Mouse (Mus musculus) CH12.LX (cell line): ENCODE measurements around the gene Taok1. TPM values are rescaled to one million over a fixed set of nuclear protein-coding genes. Genes with fewer than 3 reads are reported as not detected.
A peak's percentile ranks its signal among the peaks of the same experiment; 100 is the strongest.

ENCODE experiments used
- DNase-seq: peaks from one replicate; pipeline ENCODE4 v3.0.0-alpha.2; 2013; ENCODE audit errors: extremely low read depth
- H3K27ac ChIP-seq: 2 replicates; pipeline ENCODE4 v1.5.1; 2012; ENCODE audit warnings: low read depth, mild to moderate bottlenecking, control low read depth, moderate library complexity; ENCODE audit not compliant: insufficient read depth
- H3K27me3 ChIP-seq: replicated peaks from 2 replicates; pipeline ENCODE3; 2012; ENCODE audit warnings: inconsistent platforms
- H3K36me3 ChIP-seq, 2 experiments: replicated peaks in 1 of 2; 2 replicates each; pipeline versions ENCODE3 to v1.6.1; 2012; ENCODE audit warnings: inconsistent platforms in 1 of 2, low read length in 1 of 2, mild to moderate bottlenecking in 1 of 2, mixed read lengths in 1 of 2, moderate library complexity in 1 of 2; ENCODE audit not compliant: control insufficient read depth in 1 of 2, insufficient read depth in 1 of 2
- H3K4me1 ChIP-seq, 2 experiments: 2 replicates each; pipeline ENCODE4 v1.6.1; 2012; ENCODE audit warnings: inconsistent platforms in 1 of 2, moderate library complexity in 1 of 2; ENCODE audit not compliant: insufficient read depth in 2 of 2, control insufficient read depth in 1 of 2
- H3K4me2 ChIP-seq: 2 replicates; pipeline ENCODE4 v1.6.1; 2012; ENCODE audit warnings: low read depth, mild to moderate bottlenecking, control low read depth; ENCODE audit not compliant: poor library complexity, insufficient read depth, severe bottlenecking
- H3K4me3 ChIP-seq, 3 experiments: fragments of 150-350 bp in 1 of 3; sonication (generic) in 1 of 3; replicated peaks in 1 of 3; 2 replicates each; pipeline versions ENCODE3 to v1.5.1; 2011 to 2012; ENCODE audit warnings: low read depth in 2 of 3, low read length in 2 of 3, mild to moderate bottlenecking in 2 of 3, moderate library complexity in 2 of 3, control low read depth in 1 of 3, improper control_type of control experiment in 1 of 3, inconsistent platforms in 1 of 3, mixed read lengths in 1 of 3; ENCODE audit not compliant: poor library complexity in 1 of 3
- H3K79me2 ChIP-seq: replicated peaks from 2 replicates; pipeline ENCODE4 v1.6.1; 2012; ENCODE audit warnings: mild to moderate bottlenecking, moderate library complexity; ENCODE audit not compliant: control insufficient read depth, poor library complexity, insufficient read depth, severe bottlenecking; ENCODE audit errors: extremely low read depth
- H3K9ac ChIP-seq: 2 replicates; pipeline ENCODE4 v1.6.1; 2012; ENCODE audit warnings: low read depth, mild to moderate bottlenecking, control low read depth, moderate library complexity; ENCODE audit not compliant: insufficient read depth
- H3K9me3 ChIP-seq: replicated peaks from 2 replicates; pipeline ENCODE3; 2012; ENCODE audit warnings: low read length, inconsistent platforms, mixed read lengths
- BHLHE40 ChIP-seq: IDR thresholded peaks from 2 replicates; pipeline ENCODE4 v1.6.1; 2011; ENCODE audit warnings: mild to moderate bottlenecking, low read depth, low read length, improper control_type of control experiment
- CHD2 ChIP-seq: IDR thresholded peaks from 2 replicates; pipeline ENCODE4 v1.6.1; 2011; ENCODE audit warnings: low read length, improper control_type of control experiment
- CTCF ChIP-seq, 2 experiments: IDR thresholded peaks in 1 of 2; conservative IDR thresholded peaks in 1 of 2; 2 replicates each; pipeline ENCODE4 v1.5.1; 2011 to 2012; ENCODE audit warnings: low read depth in 2 of 2, low read length in 2 of 2, improper control_type of control experiment in 1 of 2, inconsistent platforms in 1 of 2, mild to moderate bottlenecking in 1 of 2, moderate library complexity in 1 of 2
- E2F4 ChIP-seq: IDR thresholded peaks from 2 replicates; pipeline ENCODE4 v1.6.1; 2011; ENCODE audit warnings: low read depth, low read length, improper control_type of control experiment; ENCODE audit not compliant: insufficient replicate concordance
- ETS1 ChIP-seq: conservative IDR thresholded peaks from 2 replicates; pipeline ENCODE4 v1.6.1; 2012; ENCODE audit warnings: low read depth, mild to moderate bottlenecking, inconsistent platforms, low read length, improper control_type of control experiment, moderate library complexity
- HCFC1 ChIP-seq: IDR thresholded peaks from 2 replicates; pipeline ENCODE4 v1.6.1; 2012; ENCODE audit warnings: low read depth, mild to moderate bottlenecking, inconsistent platforms, low read length, improper control_type of control experiment
- IRF4 ChIP-seq: IDR thresholded peaks from 2 replicates; pipeline ENCODE4 v1.6.1; 2014; ENCODE audit warnings: low read depth, mild to moderate bottlenecking, inconsistent platforms, low read length, improper control_type of control experiment
- JUN ChIP-seq: IDR thresholded peaks from 2 replicates; pipeline ENCODE4 v1.6.1; 2011; ENCODE audit warnings: low read depth, mild to moderate bottlenecking, low read length, improper control_type of control experiment, moderate library complexity; ENCODE audit not compliant: insufficient read depth
- JUND ChIP-seq: conservative IDR thresholded peaks from 2 replicates; pipeline ENCODE4 v1.6.1; 2011; ENCODE audit warnings: low read depth, low read length, improper control_type of control experiment
- KAT2A ChIP-seq: IDR thresholded peaks from 2 replicates; pipeline ENCODE4 v1.6.1; 2012; ENCODE audit warnings: low read length, improper control_type of control experiment, inconsistent platforms; ENCODE audit not compliant: insufficient replicate concordance
- MAX ChIP-seq: IDR thresholded peaks from 2 replicates; pipeline ENCODE4 v1.6.1; 2011; ENCODE audit warnings: low read length, improper control_type of control experiment
- MEF2A ChIP-seq: IDR thresholded peaks from 2 replicates; pipeline ENCODE4 v1.6.1; 2014; ENCODE audit warnings: low read depth, mild to moderate bottlenecking, inconsistent platforms, low read length, improper control_type of control experiment, borderline replicate concordance
- MXI1 ChIP-seq: IDR thresholded peaks from 2 replicates; pipeline ENCODE4 v1.6.1; 2011; ENCODE audit warnings: mild to moderate bottlenecking, low read depth, low read length, improper control_type of control experiment
- MYC ChIP-seq: IDR thresholded peaks from 2 replicates; pipeline ENCODE4 v1.6.1; 2011; ENCODE audit warnings: low read depth, mild to moderate bottlenecking, improper control_type of control experiment, low read length
- NELFE ChIP-seq: IDR thresholded peaks from 2 replicates; pipeline ENCODE4 v1.6.1; 2011; ENCODE audit warnings: low read depth, low read length, improper control_type of control experiment
- NRF1 ChIP-seq: IDR thresholded peaks from 2 replicates; pipeline ENCODE4 v1.6.1; 2014; ENCODE audit warnings: low read depth, mild to moderate bottlenecking, inconsistent platforms, low read length, improper control_type of control experiment, moderate library complexity
- PAX5 ChIP-seq: IDR thresholded peaks from 2 replicates; pipeline ENCODE4 v1.6.1; 2012; ENCODE audit warnings: low read length, inconsistent platforms, mixed read lengths
- POLR2A ChIP-seq: IDR thresholded peaks from 2 replicates; pipeline ENCODE4 v1.6.1; 2011; ENCODE audit warnings: low read depth, mild to moderate bottlenecking, improper control_type of control experiment, low read length
- POLR2AphosphoS2 ChIP-seq: IDR thresholded peaks from 2 replicates; pipeline ENCODE4 v1.6.1; 2011; ENCODE audit warnings: low read depth, low read length, improper control_type of control experiment
- RCOR1 ChIP-seq: conservative IDR thresholded peaks from 2 replicates; pipeline ENCODE4 v1.6.1; 2012; ENCODE audit warnings: low read depth, mild to moderate bottlenecking, inconsistent platforms, low read length, improper control_type of control experiment
- SIN3A ChIP-seq: IDR thresholded peaks from 2 replicates; pipeline ENCODE4 v1.6.1; 2012; ENCODE audit warnings: low read length, improper control_type of control experiment, inconsistent platforms
- SMC3 ChIP-seq: IDR thresholded peaks from 2 replicates; pipeline ENCODE4 v1.6.1; 2011; ENCODE audit warnings: low read depth, low read length, improper control_type of control experiment
- TBP ChIP-seq: conservative IDR thresholded peaks from 2 replicates; pipeline ENCODE4 v1.6.1; 2011; ENCODE audit warnings: low read depth, low read length, improper control_type of control experiment
- TCF12 ChIP-seq: IDR thresholded peaks from 2 replicates; pipeline ENCODE4 v1.6.1; 2014; ENCODE audit warnings: low read depth, mild to moderate bottlenecking, inconsistent platforms, low read length, improper control_type of control experiment
- UBTF ChIP-seq: IDR thresholded peaks from 2 replicates; pipeline ENCODE4 v1.6.1; 2012; ENCODE audit warnings: low read depth, mild to moderate bottlenecking, inconsistent platforms, low read length, improper control_type of control experiment, moderate library complexity
- USF2 ChIP-seq: conservative IDR thresholded peaks from 2 replicates; pipeline ENCODE4 v1.6.1; 2011; ENCODE audit warnings: low read depth, low read length, improper control_type of control experiment
- ZC3H11A ChIP-seq: IDR thresholded peaks from 2 replicates; pipeline ENCODE4 v1.6.1; 2012; ENCODE audit warnings: low read depth, mild to moderate bottlenecking, inconsistent platforms, low read length, improper control_type of control experiment
- ZKSCAN1 ChIP-seq: IDR thresholded peaks from 2 replicates; pipeline ENCODE4 v1.6.1; 2012; ENCODE audit warnings: low read depth, inconsistent platforms, low read length, improper control_type of control experiment, borderline replicate concordance
- ZNF384 ChIP-seq: IDR thresholded peaks from 2 replicates; pipeline ENCODE4 v1.6.1; 2012; ENCODE audit warnings: low read depth, low read length, improper control_type of control experiment, inconsistent platforms
- dilution Hi-C: fragments of 300-500 bp; cut with MboI; formaldehyde crosslinking; loops from 2 replicates; pipeline ENCODE4 v1.14.3; 2020; ENCODE audit warnings: low sequenced_read_pairs; ENCODE audit not compliant: extremely low pct_unique_long_range_greater_than_20kb, extremely low pct_ligation_motif_present
- in situ Hi-C: fragments of 300-500 bp; cut with MboI; formaldehyde crosslinking; loops from 3 replicates; pipeline ENCODE4 v1.14.3; 2019; ENCODE audit warnings: low sequenced_read_pairs, low pct_ligation_motif_present, low pct_unique_long_range_greater_than_20kb, mixed read lengths
- polyA plus RNA-seq: library from polyadenylated mRNA; unstranded; fragments of >175 nt; gene quantifications from 2 replicates; pipeline ENCODE4 v1.2.1, GENCODE M21; 2012; ENCODE audit warnings: low read depth; ENCODE audit not compliant: insufficient read length
- total RNA-seq, 2 experiments: library from RNA; depleted of rRNA; stranded (reverse); fragments of 300-350 nt in 1 of 2; fragments of >200 nt in 1 of 2; gene quantifications; 2 replicates each; pipeline ENCODE4 v1.2.3; 2012 to 2014

Gene Taok1
- total and polyA plus RNA-seq, 3 experiments = 8.9 to 13.7 (median 11.6) TPM

DNA sequence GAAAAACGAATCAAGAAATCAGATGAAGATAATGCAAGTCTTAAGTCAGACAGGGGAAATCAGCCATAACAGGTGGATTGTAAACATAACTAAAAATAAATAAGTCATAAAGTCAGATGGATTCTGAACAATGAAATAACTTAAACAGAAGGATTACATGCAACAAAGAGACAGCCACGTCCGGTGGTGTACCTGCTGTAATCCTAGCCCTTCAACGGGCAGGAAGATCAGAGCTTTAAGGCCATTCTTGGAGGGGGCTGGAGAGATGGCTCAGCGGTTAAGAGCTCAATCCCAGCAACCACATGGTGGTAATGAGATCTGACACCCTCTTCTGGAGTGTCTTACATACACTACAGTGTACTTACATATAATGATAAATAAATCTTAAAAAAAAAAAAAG, 96.3 kb downstream of the Taok1 start:
- peaks cover 15 to 53% of the 10 kb centered on the region in 2 experiments for H3K36me3 ChIP-seq
- DNase-seq = no peak
- no peak overlapping the region for H3K9ac ChIP-seq
- no peak overlapping the region for H3K4me3 ChIP-seq
- H3K4me2 ChIP-seq = no peak overlapping the region
- dilution Hi-C loops (no loop called here), in situ Hi-C loops (loop anchor here (10.0 kb wide), 1 partner anchor 283 kb away; no protein-coding TSS in a partner anchor)
- peaks cover 12% of the 10 kb centered on the region for H3K9me3 ChIP-seq
- no peak for TF ChIP-seq ZKSCAN1
- TF ChIP-seq CTCF (conservative IDR thresholded peaks at IDR 0.05 in 1 of 2, IDR thresholded peaks at IDR 0.05 in 1 of 2; ENCODE audit: low read depth in 2 of 2, low read length in 2 of 2) = no peak
- TF ChIP-seq MYC = no peak
- no peak for TF ChIP-seq BHLHE40
- TF ChIP-seq POLR2AphosphoS2 = no peak
- TF ChIP-seq KAT2A = no peak
- no peak for TF ChIP-seq USF2
- no peak for TF ChIP-seq MXI1
- no peak for TF ChIP-seq ZC3H11A
- no peak for TF ChIP-seq NRF1
- TF ChIP-seq SMC3 = no peak
- no peak for TF ChIP-seq HCFC1
- no peak for TF ChIP-seq JUND
- no peak for TF ChIP-seq JUN
- no peak for TF ChIP-seq POLR2A
- peaks cover 14 to 43% of the 10 kb centered on the region in 2 experiments for H3K4me1 ChIP-seq
- H3K27ac ChIP-seq = no peak overlapping the region
- H3K79me2 ChIP-seq = no peaks in the 10 kb centered on the region
- no peaks in the 10 kb centered on the region for H3K27me3 ChIP-seq

DNA sequence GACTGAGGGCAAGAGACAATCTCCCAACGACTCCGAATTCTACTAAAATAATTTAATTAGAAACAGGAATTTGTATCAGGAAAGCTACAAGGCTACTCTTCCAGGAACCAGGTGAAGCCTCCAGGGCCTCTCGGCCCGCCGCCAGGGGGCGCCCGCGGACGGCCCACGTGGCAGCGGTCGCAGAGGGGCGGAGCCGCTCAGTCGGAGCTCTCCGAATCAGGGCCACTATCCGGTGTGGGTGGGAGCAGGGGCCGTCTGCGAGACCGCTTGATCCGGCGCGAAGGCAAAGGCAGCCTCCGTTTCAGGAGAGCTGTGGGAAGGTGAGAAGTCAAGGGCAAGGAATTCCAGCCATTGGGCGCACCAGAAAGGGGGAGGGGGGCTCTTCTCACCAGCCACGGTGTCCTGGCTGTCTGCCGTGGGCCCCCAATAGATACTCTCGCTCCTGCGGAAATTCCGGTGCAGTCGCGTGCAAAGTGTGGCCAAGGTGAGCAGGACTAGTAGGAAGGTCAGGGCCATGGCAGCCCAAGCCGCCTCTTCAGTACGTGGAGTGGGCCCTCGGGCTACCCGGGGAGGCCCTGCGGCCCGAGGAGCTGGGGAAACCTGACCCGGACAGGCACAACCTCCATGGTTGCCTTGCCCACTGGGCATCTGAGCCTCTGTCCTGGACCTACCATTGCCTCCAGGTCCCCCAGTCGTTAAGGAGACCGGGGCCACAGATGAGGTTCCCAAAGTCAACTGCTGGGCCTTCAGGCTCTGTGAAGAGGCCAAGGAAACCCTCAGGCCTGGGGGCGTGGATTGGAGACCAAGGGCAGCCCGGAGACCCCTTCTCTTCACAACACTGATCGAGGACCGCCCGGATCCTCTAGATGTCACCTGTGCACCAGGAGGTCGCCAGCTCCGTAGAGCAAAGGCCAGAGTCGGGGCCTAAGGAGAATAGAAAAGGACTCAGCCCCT, 99.3 kb downstream of the Taok1 start:
- in situ Hi-C loops (no loop called here), dilution Hi-C loops (no loop called here)
- H3K79me2 ChIP-seq = no peaks in the 10 kb centered on the region
- DNase-seq = peak; percentile 81
- H3K4me1 ChIP-seq = peaks cover 10 to 30% of the 10 kb centered on the region in 2 experiments
- no peaks in the 10 kb centered on the region for H3K9me3 ChIP-seq
- peak overlapping the region; percentile 81 for H3K4me2 ChIP-seq
- H3K27me3 ChIP-seq = no peaks in the 10 kb centered on the region
- H3K36me3 ChIP-seq = peaks cover 43 to 73% of the 10 kb centered on the region in 2 experiments
- peak overlapping the region; percentile 45; the same call in 1 of the 2 replicates for H3K9ac ChIP-seq
- no peak overlapping the region for H3K27ac ChIP-seq
- peak overlapping the region; percentile 25 to 55 (median 40) for H3K4me3 ChIP-seq
- TF ChIP-seq NELFE (peak; percentile 48; the same call in 1 of the 2 replicates), MEF2A (no peak), SIN3A (peak; percentile 94), PAX5 (no peak), MYC (peak; percentile 99), HCFC1 (peak; percentile 60), JUND (no peak), JUN (no peak), TCF12 (peak; percentile 49), CHD2 (peak; percentile 47; the same call in 1 of the 2 replicates), IRF4 (no peak), MAX (peak; percentile 97), SMC3 (peak; percentile 91), ZKSCAN1 (no peak), TBP (no peak), E2F4 (no peak), ZNF384 (no peak), UBTF (no peak), BHLHE40 (peak; percentile 55; the same call in 1 of the 2 replicates), RCOR1 (0 out of 2 replicates have a peak, but pooled peaks have one; percentile 20), ETS1 (no peak), CTCF (conservative IDR thresholded peaks at IDR 0.05 in 1 of 2, IDR thresholded peaks at IDR 0.05 in 1 of 2; ENCODE audit: low read depth in 2 of 2, low read length in 2 of 2) (peak; percentile 88 to 98), KAT2A (no peak)
